Mouse (Mus musculus) small intestine, adult 2 months (tissue): ENCODE results near the gene Gm6309.

Experiments
- CTCF ChIP-seq: fragments of 200-500 bp; IDR thresholded peaks from 2 replicates; pipeline ENCODE4 v1.5.1; 2012; ENCODE audit warnings: low read depth, mild to moderate bottlenecking, control low read depth, inconsistent platforms, low read length, moderate library complexity, mixed read lengths; ENCODE audit not compliant: insufficient replicate concordance, insufficient read length; ENCODE audit errors: extremely low read depth
- POLR2A ChIP-seq: fragments of 200-500 bp; IDR thresholded peaks from 2 replicates; pipeline ENCODE4 v1.6.1; 2012; ENCODE audit warnings: low read depth, mild to moderate bottlenecking, control low read depth, inconsistent platforms, low read length, moderate library complexity

- TF ChIP-seq POLR2A (no peak), CTCF (peak; percentile 15; the same call in 1 of the 2 replicates)
Measured at GRCm38 (mm10) chr5:146147903-146148302, 22.6 kb downstream of the Gm6309 start.
